Comparison of ENCODE assay signal across 13 mouse cellular contexts in the genomic region with DNA sequence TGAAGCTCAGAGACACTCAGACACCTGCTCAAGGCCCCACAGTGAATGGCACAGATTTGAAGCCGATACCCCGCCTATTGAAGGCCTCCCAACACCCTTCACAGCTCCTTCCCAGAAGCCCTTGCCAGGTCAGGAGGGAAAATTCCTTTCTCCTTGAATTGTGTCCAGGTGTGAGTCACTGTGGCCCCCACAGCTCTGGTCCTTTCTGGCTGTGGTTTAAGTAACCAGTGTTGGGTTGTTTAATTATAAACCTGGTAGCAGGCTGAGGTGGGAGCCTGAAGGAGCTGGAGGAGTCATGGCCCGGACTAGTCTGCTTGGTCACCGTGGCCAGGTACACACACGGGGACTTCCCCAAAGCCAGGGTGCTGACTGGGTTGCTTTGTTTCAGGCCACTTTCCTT. TPM values are rescaled to one million over a fixed set of nuclear protein-coding genes. Genes with fewer than 3 reads are reported as not detected.
DNase-seq lines count a peak whose midpoint lies in the region; ATAC-seq and TF ChIP-seq lines count a peak whose summit lies in the region.
"Had no signal": no experiment of that assay in that cellular context is flagged by ENCODE, and none has a peak within 500 bp of the region (broad histone marks: within the 10 kb centered on the region; RNA-seq: fewer than 3 reads in every experiment).

No protein-coding gene starts in this region.

- H3K9me3 ChIP-seq in lung, embryonic 16.5 days (ENCODE audit: control insufficient read depth, low read length) = no peaks in the 10 kb centered on the region
- H3K9me3 ChIP-seq: heart, embryonic 13.5 days; midbrain, embryonic 13.5 days had no signal

- TF ChIP-seq POLR2A in lung, adult 2 months (IDR thresholded peaks at IDR 0.05; ENCODE audit: borderline replicate concordance, extremely low read depth, low read depth, low read length) = no peak

- no peaks in the 10 kb centered on the region for H3K36me3 ChIP-seq in lung, embryonic 16.5 days (ENCODE audit: control insufficient read depth, insufficient read depth, low read length)
- H3K36me3 ChIP-seq: G1E; heart, embryonic 13.5 days; midbrain, embryonic 13.5 days had no signal

- H3K4me3 ChIP-seq in lung, embryonic 16.5 days (ENCODE audit: low read length) = no peak overlapping the region
- H3K4me3 ChIP-seq in lung, adult 2 months (replicated peaks; ENCODE audit: extremely low read depth, low read depth, low read length) = no peak overlapping the region
- H3K4me3 ChIP-seq: heart, embryonic 13.5 days; midbrain, embryonic 13.5 days had no signal

- no peaks in the 10 kb centered on the region for H3K27me3 ChIP-seq in lung, embryonic 16.5 days (ENCODE audit: control insufficient read depth, insufficient read depth, low read depth, low read length)
- H3K27me3 ChIP-seq: heart, embryonic 13.5 days; midbrain, embryonic 13.5 days had no signal

- H3K4me2 ChIP-seq in lung, embryonic 16.5 days (ENCODE audit: low read depth, low read length) = no peak overlapping the region
- H3K4me2 ChIP-seq: heart, embryonic 13.5 days; midbrain, embryonic 13.5 days had no signal

- H3K9ac ChIP-seq in lung, embryonic 16.5 days (ENCODE audit: low read length) = no peak overlapping the region
- H3K9ac ChIP-seq: forebrain, postnatal 0 days; heart, embryonic 13.5 days; midbrain, embryonic 13.5 days had no signal

- WGBS in lung, embryonic 16.5 days = 63% methylated on average over 5 of the region's 5 CpGs
- WGBS in lung, adult 2 months = 74% methylated on average over 5 of the region's 5 CpGs

- DNase-seq in lung, adult 2 months = no peak
- peak; percentile 88 to 95 for DNase-seq in kidney, adult 8-10 months
- DNase-seq in kidney, postnatal 36 days = peak; percentile 79 to 93
- DNase-seq in gastrocnemius, adult 18-20 months (ENCODE audit: low spot score) = no peak
- no peak for DNase-seq in cerebellum, postnatal 25 days
- DNase-seq: adrenal gland, postnatal 10 days; forebrain, postnatal 0 days; heart, postnatal 4 days had no signal

- no peak for TF ChIP-seq CTCF in lung, adult 2 months (IDR thresholded peaks at IDR 0.05; ENCODE audit: insufficient read depth, low read length)

- peak overlapping the region; percentile 12; the same call in 1 of the 2 replicates for H3K27ac ChIP-seq in lung, embryonic 16.5 days (ENCODE audit: low read length)
- H3K27ac ChIP-seq: heart, embryonic 13.5 days; midbrain, embryonic 13.5 days had no signal

- peaks cover 8% of the 10 kb centered on the region; the same call in 1 of the 2 replicates for H3K4me1 ChIP-seq in lung, embryonic 16.5 days (replicated peaks; ENCODE audit: control insufficient read depth, insufficient read depth, low read length)
- no peaks in the 10 kb centered on the region for H3K4me1 ChIP-seq in lung, adult 2 months (ENCODE audit: control insufficient read depth, insufficient read depth, low read length)
- H3K4me1 ChIP-seq: midbrain, embryonic 13.5 days had no signal

- ATAC-seq in lung, embryonic 16.5 days (ENCODE audit: low read depth) = no peak
- no peak for ATAC-seq in frontal cortex, adult (ENCODE audit: low TSS enrichment)
- ATAC-seq: forebrain, postnatal 0 days; midbrain, embryonic 13.5 days had no signal

RNA-seq across cellular contexts. Expression of gene Fhad1, which starts 32.1 kb away (rescaled TPM):
- 3.2 and 3.3 TPM in 2 replicates for polyA plus RNA-seq in lung, embryonic 16.5 days (2015; fragmentation: Nextera tagmentation; extraction: Ambion mirVana)
- 6.9 and 7.9 TPM in 2 replicates for polyA plus RNA-seq in lung, adult 2 months (2012; rRNA removed)
- not detected for total RNA-seq in gastrocnemius, adult 18-20 months (2021)
- polyA plus RNA-seq: G1E had no signal

RNA-seq across cellular contexts. Expression of gene Tmem51, which starts 37.1 kb away (rescaled TPM):
- 25.7 and 26.0 TPM in 2 replicates for polyA plus RNA-seq in lung, embryonic 16.5 days (2015; fragmentation: Nextera tagmentation; extraction: Ambion mirVana)
- polyA plus RNA-seq in lung, adult 2 months (2012; rRNA removed) = 12.9 and 16.5 TPM in 2 replicates
- total RNA-seq in gastrocnemius, adult 18-20 months (2021) = under 1 TPM; 0.48 to 0.88 TPM
- polyA plus RNA-seq: G1E had no signal

Comparison
In these comparisons a context has a peak if more than half of its experiments do, and no peak if none do; other contexts are left out.
1. DNase-seq: peak in kidney, adult 8-10 months (2 of 2) and kidney, postnatal 36 days (2 of 2); none in lung, adult 2 months (single experiment), gastrocnemius, adult 18-20 months (single experiment) and cerebellum, postnatal 25 days (0 of 2).